Comparison of ENCODE assay signal across 8 mouse cellular contexts in genomic region chr17:88954011-88954410, GRCm38 (mm10).
DNase-seq lines count a peak whose midpoint lies in the region; ATAC-seq and TF ChIP-seq lines count a peak whose summit lies in the region.

No protein-coding gene starts in this region.

- H3K36me3 ChIP-seq in forebrain, embryonic 13.5 days (ENCODE audit: poor library complexity, severe bottlenecking) = no peaks in the 10 kb centered on the region
- no peaks in the 10 kb centered on the region for H3K36me3 ChIP-seq in limb, embryonic 14.5 days (ENCODE audit: control insufficient read depth, insufficient read depth, low read length)

- H3K27ac ChIP-seq in forebrain, embryonic 13.5 days = no peak overlapping the region
- no peak overlapping the region for H3K27ac ChIP-seq in limb, embryonic 14.5 days (replicated peaks; ENCODE audit: low read depth, low read length)

- 39% methylated on average over 5 of the region's 5 CpGs for WGBS in forebrain, embryonic 13.5 days
- WGBS in limb, embryonic 14.5 days = 25% methylated on average over 5 of the region's 5 CpGs

- no peak for TF ChIP-seq POLR2A in limb, embryonic 14.5 days (IDR thresholded peaks at IDR 0.05; ENCODE audit: borderline replicate concordance, extremely low read depth, insufficient read depth, insufficient read length)

- H3K4me1 ChIP-seq in forebrain, embryonic 13.5 days = no peaks in the 10 kb centered on the region
- no peaks in the 10 kb centered on the region for H3K4me1 ChIP-seq in limb, embryonic 14.5 days (ENCODE audit: control insufficient read depth, insufficient read depth, low read length)

- H3K27me3 ChIP-seq in forebrain, embryonic 13.5 days = no peaks in the 10 kb centered on the region
- no peaks in the 10 kb centered on the region for H3K27me3 ChIP-seq in limb, embryonic 14.5 days (ENCODE audit: control insufficient read depth, insufficient read depth, low read length)

- H3K4me2 ChIP-seq in forebrain, embryonic 13.5 days = no peak overlapping the region
- H3K4me2 ChIP-seq in limb, embryonic 14.5 days (replicated peaks; ENCODE audit: low read depth, low read length, severe bottlenecking) = no peak overlapping the region

- peak; percentile 87 for ATAC-seq in forebrain, embryonic 13.5 days
- ATAC-seq in limb, embryonic 14.5 days (ENCODE audit: low FRiP score, low read depth) = no peak; the same call in 1 of the 2 replicates

- no peak overlapping the region for H3K9ac ChIP-seq in forebrain, embryonic 13.5 days
- no peak overlapping the region for H3K9ac ChIP-seq in limb, embryonic 14.5 days (ENCODE audit: low read depth, low read length, severe bottlenecking)

- no peak overlapping the region for H3K4me3 ChIP-seq in forebrain, embryonic 13.5 days
- no peak overlapping the region for H3K4me3 ChIP-seq in limb, embryonic 14.5 days (replicated peaks; ENCODE audit: low read length)

- no peaks in the 10 kb centered on the region for H3K9me3 ChIP-seq in forebrain, embryonic 13.5 days (replicated peaks)
- no peaks in the 10 kb centered on the region for H3K9me3 ChIP-seq in limb, embryonic 14.5 days (ENCODE audit: control insufficient read depth, low read length)

- peak; percentile 56 for DNase-seq in testis, postnatal 10 days (ENCODE audit: low spot score)
- no peak for DNase-seq in testis, postnatal 14 days (ENCODE audit: low spot score)
- DNase-seq in brain, adult 2 months (ENCODE audit: low read depth, low spot score) = peak; percentile 86
- DNase-seq in kidney, adult 8-10 months = peak; percentile 1 to 34
- peak; percentile 71 for DNase-seq in limb, embryonic 14.5 days (ENCODE audit: low spot score)
- DNase-seq in right cerebral cortex, adult 18-20 months = peak; percentile 76
- no peak for DNase-seq in gastrocnemius, postnatal 4 days (ENCODE audit: low spot score in 2 of 2)

Comparison
In these comparisons a context has a peak if more than half of its experiments do, and no peak if none do; other contexts are left out.
1. DNase-seq: peak in testis, postnatal 10 days (single experiment), brain, adult 2 months (single experiment), kidney, adult 8-10 months (2 of 2), limb, embryonic 14.5 days (single experiment) and right cerebral cortex, adult 18-20 months (single experiment); none in testis, postnatal 14 days (single experiment) and gastrocnemius, postnatal 4 days (0 of 2).